Mouse (Mus musculus): ENCODE measurements around the gene Spink8. TPM values are rescaled to one million over a fixed set of nuclear protein-coding genes. Genes with fewer than 3 reads are reported as not detected.

Spink8 gene
- polyA plus RNA-seq, 2 experiments, result 0.09 to 1.3 TPM

DNA sequence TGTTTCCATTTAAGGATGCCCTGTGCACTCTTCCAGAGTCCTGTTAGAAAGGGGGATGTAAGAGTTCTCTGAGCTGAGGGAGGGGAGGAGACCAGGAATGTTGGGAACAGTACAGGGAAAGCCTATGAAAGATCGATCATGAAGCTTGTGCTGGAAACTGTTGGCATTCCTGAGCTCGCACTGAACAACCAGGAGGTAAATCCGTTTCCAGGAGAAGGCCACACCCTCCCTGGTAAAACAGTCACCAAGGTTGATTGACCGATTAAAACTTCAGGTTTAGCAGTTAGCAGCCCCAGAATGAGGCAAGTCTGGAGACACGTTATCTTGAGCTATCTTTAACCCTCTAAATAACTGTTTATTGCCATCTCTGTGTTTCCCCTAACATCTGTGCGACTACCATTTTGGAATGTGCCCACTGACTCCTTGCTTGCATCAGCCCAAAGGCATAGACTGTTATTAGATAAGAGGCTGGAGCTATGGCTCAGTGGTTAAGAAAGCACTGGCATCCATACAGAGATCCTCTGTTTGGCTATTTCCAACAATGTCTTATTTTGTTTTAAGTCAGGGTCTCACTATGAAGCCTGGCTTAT is 59.0 kb downstream of the Spink8 start:
- Histone ChIP-seq H3K9ac (ENCODE audit: low read depth, low read length, severe bottlenecking) (no peak overlapping the region), H3K27ac (replicated peaks; ENCODE audit: low read depth, low read length) (no peak overlapping the region), H3K4me3 (replicated peaks; ENCODE audit: low read length) (no peak overlapping the region), H3K36me3 (ENCODE audit: control insufficient read depth, insufficient read depth, low read length) (no peaks in the 10 kb centered on the region), H3K27me3 (ENCODE audit: control insufficient read depth, insufficient read depth, low read length) (no peaks in the 10 kb centered on the region), H3K9me3 (ENCODE audit: control insufficient read depth, low read length) (no peaks in the 10 kb centered on the region), H3K4me1 (ENCODE audit: control insufficient read depth, insufficient read depth, low read length) (no peaks in the 10 kb centered on the region), H3K4me2 (replicated peaks; ENCODE audit: low read depth, low read length, severe bottlenecking) (no peak overlapping the region)
- ATAC-seq (ENCODE audit: low FRiP score, low read depth) (no peak), DNase-seq (ENCODE audit: low spot score) (no peak)
- TF ChIP-seq POLR2A (IDR thresholded peaks at IDR 0.05; ENCODE audit: borderline replicate concordance, extremely low read depth, insufficient read depth, insufficient read length), result no peak
- 24% methylated on average over 6 of the region's 6 CpGs for WGBS

DNA sequence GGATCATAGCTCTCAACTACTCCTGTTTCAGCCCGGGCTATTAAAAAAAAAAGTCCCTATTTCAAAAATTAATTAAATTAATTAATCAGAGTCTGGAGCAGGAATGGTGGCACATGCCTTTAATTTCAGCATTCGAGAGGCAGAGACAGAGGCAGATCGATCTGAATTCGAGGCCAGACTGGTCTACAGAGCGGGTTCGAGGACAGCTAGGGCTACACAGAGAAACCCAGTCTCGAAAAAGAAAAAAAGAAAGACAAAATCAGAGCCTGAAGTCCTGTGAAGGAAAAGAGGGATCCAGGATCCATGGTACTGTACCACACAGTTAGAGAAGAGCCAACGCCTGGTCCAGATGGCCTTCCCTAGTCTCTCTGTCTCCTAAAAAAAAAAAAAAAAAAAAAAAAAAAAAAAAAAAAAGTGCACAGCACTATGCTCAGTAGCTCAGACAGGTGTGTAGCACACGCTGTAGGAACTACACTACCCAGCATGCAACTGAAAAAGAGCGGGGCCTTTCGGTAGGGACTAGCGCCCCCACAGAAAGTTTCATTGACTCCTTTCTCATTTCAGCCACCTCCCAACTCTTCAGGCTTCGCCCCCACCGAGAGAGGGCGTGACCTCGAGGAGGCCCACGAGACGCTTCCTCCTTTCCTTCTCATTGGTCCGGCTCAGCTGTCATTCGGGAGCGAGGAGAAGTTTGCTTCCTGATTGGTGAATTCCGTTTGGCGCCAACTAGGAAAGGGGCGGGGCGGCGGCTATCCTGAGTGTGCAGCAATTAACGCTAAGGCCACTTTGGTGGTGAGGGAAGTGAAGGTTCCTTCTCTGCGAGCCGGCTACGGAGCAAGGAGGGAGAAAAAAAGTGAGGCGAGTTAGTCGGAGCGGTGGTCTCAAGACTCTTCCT is 63.0 kb downstream of the Spink8 start, which contains the start of gene Cdc25a:
TSS of gene Cdc25a (plus strand) at position 783 of the 895 bp plus-strand sequence.
- 6% methylated on average over 33 of the region's 33 CpGs for WGBS
- peak; percentile 96 for ATAC-seq (ENCODE audit: low FRiP score, low read depth)
- no peaks in the 10 kb centered on the region for H3K9me3 ChIP-seq (ENCODE audit: control insufficient read depth, low read length)

DNA sequence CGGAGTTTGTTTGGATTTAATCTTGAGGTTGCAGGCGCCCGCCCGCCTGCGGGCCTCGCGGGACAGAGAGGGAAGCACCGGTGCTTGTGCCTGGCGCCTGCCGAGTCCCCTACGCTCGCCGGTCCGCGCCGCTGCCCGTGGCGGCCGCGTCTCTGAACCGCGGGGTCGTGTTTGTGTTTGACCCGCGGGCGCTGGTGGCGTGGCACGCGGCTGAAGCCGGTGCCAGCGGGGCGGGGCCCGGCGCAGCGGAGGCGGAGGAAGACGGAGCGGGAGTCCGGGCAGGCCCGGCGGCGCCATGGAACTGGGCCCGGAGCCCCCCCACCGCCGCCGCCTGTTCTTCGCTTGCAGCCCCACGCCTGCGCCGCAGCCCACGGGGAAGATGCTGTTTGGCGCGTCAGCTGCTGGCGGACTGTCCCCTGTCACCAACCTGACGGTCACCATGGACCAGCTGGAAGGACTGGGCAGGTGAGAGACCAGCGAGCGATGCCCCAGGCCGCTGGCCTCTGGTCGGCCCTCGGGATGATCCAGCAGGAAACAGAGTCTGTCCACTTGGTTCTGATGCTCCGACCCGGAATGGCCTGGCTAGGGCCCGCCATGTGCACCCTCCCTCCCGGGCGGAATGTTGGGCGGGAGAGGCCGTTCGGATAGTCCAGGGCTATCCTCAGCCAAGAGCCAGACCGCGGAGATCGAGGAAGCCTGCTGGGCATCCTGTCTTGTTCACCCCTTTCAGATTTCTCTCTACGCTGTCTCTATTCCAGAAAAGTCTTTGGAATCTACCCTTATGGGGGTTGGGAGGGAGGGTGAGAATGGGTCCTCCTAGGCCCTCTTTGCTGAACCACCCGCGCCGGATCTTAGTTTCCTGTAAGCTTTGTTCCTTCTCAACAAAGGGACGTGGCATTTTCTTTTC is 63.9 kb downstream of the Spink8 start:
- no peak for TF ChIP-seq POLR2A (IDR thresholded peaks at IDR 0.05; ENCODE audit: borderline replicate concordance, extremely low read depth, insufficient read depth, insufficient read length)
- no peaks in the 10 kb centered on the region for H3K9me3 ChIP-seq (ENCODE audit: control insufficient read depth, low read length)
- ATAC-seq (ENCODE audit: low FRiP score, low read depth) (peak; percentile 48), DNase-seq (ENCODE audit: low spot score) (peak; percentile 29)
- peak overlapping the region; percentile 87 for H3K4me2 ChIP-seq (replicated peaks; ENCODE audit: low read depth, low read length, severe bottlenecking)
- peak overlapping the region; percentile 89 for H3K27ac ChIP-seq (replicated peaks; ENCODE audit: low read depth, low read length)
- H3K4me3 ChIP-seq (replicated peaks; ENCODE audit: low read length), result peak overlapping the region; percentile 88
- no peaks in the 10 kb centered on the region for H3K27me3 ChIP-seq (ENCODE audit: control insufficient read depth, insufficient read depth, low read length)
- peak overlapping the region; percentile 94 for H3K9ac ChIP-seq (ENCODE audit: low read depth, low read length, severe bottlenecking)
- peaks cover 10% of the 10 kb centered on the region; the same call in 1 of the 2 replicates for H3K4me1 ChIP-seq (ENCODE audit: control insufficient read depth, insufficient read depth, low read length)
- peaks cover 35% of the 10 kb centered on the region for H3K36me3 ChIP-seq (ENCODE audit: control insufficient read depth, insufficient read depth, low read length)
- WGBS, result 1% methylated on average over 47 of the region's 76 CpGs

More for the DNA sequence above, 63.0 kb downstream of the Spink8 start, which contains the start of gene Cdc25a:
- H3K27ac ChIP-seq (replicated peaks; ENCODE audit: low read depth, low read length), result peak within 1 kb of the TSS; percentile 89
- no peaks in the 10 kb centered on the region for H3K27me3 ChIP-seq (ENCODE audit: control insufficient read depth, insufficient read depth, low read length)
- peak within 1 kb of the TSS; percentile 88 for H3K4me3 ChIP-seq (replicated peaks; ENCODE audit: low read length)
- H3K4me2 ChIP-seq (replicated peaks; ENCODE audit: low read depth, low read length, severe bottlenecking), result peak within 1 kb of the TSS; percentile 87
- peak; percentile 99 for DNase-seq (ENCODE audit: low spot score)
- 0 out of 2 replicates have a peak, but pooled peaks have one; percentile 23 for TF ChIP-seq POLR2A (IDR thresholded peaks at IDR 0.05; ENCODE audit: borderline replicate concordance, extremely low read depth, insufficient read depth, insufficient read length)
- H3K36me3 ChIP-seq (ENCODE audit: control insufficient read depth, insufficient read depth, low read length), result peaks cover 26% of the 10 kb centered on the region
- peak within 1 kb of the TSS; percentile 94 for H3K9ac ChIP-seq (ENCODE audit: low read depth, low read length, severe bottlenecking)
- peaks cover 10% of the 10 kb centered on the region; the same call in 1 of the 2 replicates for H3K4me1 ChIP-seq (ENCODE audit: control insufficient read depth, insufficient read depth, low read length)

Other genes with a start within 250 kb of the Spink8 start
- not detected in 2 replicates for gene Fbxw15, start 244.0 kb upstream of the Spink8 start, polyA plus RNA-seq (2012; rRNA removed)
- gene Fbxw15, start 244.0 kb upstream of the Spink8 start, polyA plus RNA-seq (2014; fragmentation: Nextera tagmentation; extraction: Ambion mirVana), result not detected in 2 replicates
- gene Fbxw24, start 186.2 kb upstream of the Spink8 start, polyA plus RNA-seq (2012; rRNA removed), result not detected in 2 replicates
- not detected in 2 replicates for gene Fbxw24, start 186.2 kb upstream of the Spink8 start, polyA plus RNA-seq (2014; fragmentation: Nextera tagmentation; extraction: Ambion mirVana)
- gene Fbxw25, start 147.6 kb upstream of the Spink8 start, polyA plus RNA-seq (2012; rRNA removed), result not detected in 2 replicates
- not detected in 2 replicates for gene Fbxw25, start 147.6 kb upstream of the Spink8 start, polyA plus RNA-seq (2014; fragmentation: Nextera tagmentation; extraction: Ambion mirVana)
- 0.04 TPM in 1 of 2 replicates, not detected in the other for gene Fbxw18, start 109.6 kb upstream of the Spink8 start, polyA plus RNA-seq (2012; rRNA removed)
- gene Fbxw18, start 109.6 kb upstream of the Spink8 start, polyA plus RNA-seq (2014; fragmentation: Nextera tagmentation; extraction: Ambion mirVana), result 0.12 TPM in 1 of 2 replicates, not detected in the other
- not detected in 2 replicates for gene Fbxw26, start 66.2 kb upstream of the Spink8 start, polyA plus RNA-seq (2012; rRNA removed)
- not detected in 2 replicates for gene Fbxw26, start 66.2 kb upstream of the Spink8 start, polyA plus RNA-seq (2014; fragmentation: Nextera tagmentation; extraction: Ambion mirVana)
- gene Fbxw27, start 21.6 kb upstream of the Spink8 start, polyA plus RNA-seq (2012; rRNA removed), result not detected in 2 replicates
- not detected in 2 replicates for gene Fbxw27, start 21.6 kb upstream of the Spink8 start, polyA plus RNA-seq (2014; fragmentation: Nextera tagmentation; extraction: Ambion mirVana)
- 50.5 and 52.3 TPM in 2 replicates for gene Nme6, start 20.5 kb downstream of the Spink8 start, polyA plus RNA-seq (2012; rRNA removed)
- gene Nme6, start 20.5 kb downstream of the Spink8 start, polyA plus RNA-seq (2014; fragmentation: Nextera tagmentation; extraction: Ambion mirVana), result 57.8 and 64.6 TPM in 2 replicates
- gene Camp, start 37.3 kb downstream of the Spink8 start, polyA plus RNA-seq (2012; rRNA removed), result 1.2 and 5.9 TPM in 2 replicates
- 1.4 and 4.8 TPM in 2 replicates for gene Camp, start 37.3 kb downstream of the Spink8 start, polyA plus RNA-seq (2014; fragmentation: Nextera tagmentation; extraction: Ambion mirVana)
- 24.8 and 26.1 TPM in 2 replicates for gene Cdc25a, start 63.3 kb downstream of the Spink8 start, polyA plus RNA-seq (2012; rRNA removed)
- 26.8 and 29.4 TPM in 2 replicates for gene Cdc25a, start 63.3 kb downstream of the Spink8 start, polyA plus RNA-seq (2014; fragmentation: Nextera tagmentation; extraction: Ambion mirVana)
- 161 and 220 TPM in 2 replicates for gene Map4, start 119.2 kb downstream of the Spink8 start, polyA plus RNA-seq (2012; rRNA removed)
- gene Map4, start 119.2 kb downstream of the Spink8 start, polyA plus RNA-seq (2014; fragmentation: Nextera tagmentation; extraction: Ambion mirVana), result 76.1 and 76.6 TPM in 2 replicates